Mouse (Mus musculus): ENCODE results near the gene Magi1. TPM values are rescaled to one million over a fixed set of nuclear protein-coding genes. Genes with fewer than 3 reads are reported as not detected.

Gene Magi1
- polyA plus RNA-seq, 1 experiment, result 16.3 TPM

DNA sequence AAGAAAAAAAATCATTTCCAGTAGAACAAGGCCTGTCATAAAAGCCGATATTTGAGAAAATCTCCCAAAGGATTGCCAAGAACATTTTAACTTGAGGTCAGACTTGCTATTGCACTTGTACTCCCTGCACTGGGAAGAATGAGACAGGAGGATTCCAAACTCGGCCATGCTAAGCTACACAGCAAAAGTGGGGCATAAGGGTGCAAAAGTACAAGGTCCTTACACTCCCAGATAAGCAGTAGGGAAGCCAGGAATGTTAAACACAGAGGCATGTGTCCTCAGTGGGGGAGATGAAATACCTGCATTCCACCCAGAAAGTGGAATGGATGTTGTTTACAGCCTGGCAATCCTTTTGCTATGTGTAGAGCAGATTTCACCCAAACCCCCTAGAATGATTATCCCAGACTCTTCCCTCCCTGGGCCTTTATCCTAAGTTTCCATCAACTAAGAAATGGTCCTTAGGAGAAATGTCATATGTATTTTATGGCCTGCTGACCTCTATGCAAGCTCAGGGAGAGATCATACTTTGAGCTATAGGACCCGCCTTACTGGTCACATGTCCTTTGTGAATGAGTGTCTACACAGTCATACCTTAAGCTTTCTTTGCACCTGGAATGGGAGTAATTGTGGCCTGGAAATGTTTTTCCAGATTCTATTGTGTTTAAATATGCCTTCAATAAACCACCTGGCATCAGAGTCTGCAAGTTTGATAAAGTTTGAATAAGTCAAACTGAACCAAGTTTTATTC, 128.7 kb downstream of the Magi1 start:
- Histone ChIP-seq H3K4me1 (ENCODE audit: control insufficient read depth, insufficient read depth, low read length) (peaks cover 11% of the 10 kb centered on the region), H3K27ac (ENCODE audit: insufficient read depth, low read length) (no peak overlapping the region), H3K4me3 (ENCODE audit: insufficient read depth, low read length) (no peak overlapping the region)
- TF ChIP-seq CTCF (IDR thresholded peaks at IDR 0.05; ENCODE audit: borderline replicate concordance, insufficient read depth, low read length), result no peak
- TF ChIP-seq POLR2A (IDR thresholded peaks at IDR 0.05; ENCODE audit: low read depth, low read length), result no peak

GRCm38 (mm10) chr6:94152881-94153280, 130.8 kb downstream of the Magi1 start:
- H3K27ac ChIP-seq (ENCODE audit: insufficient read depth, low read length), result no peak overlapping the region
- no peak overlapping the region for H3K4me3 ChIP-seq (ENCODE audit: insufficient read depth, low read length)
- TF ChIP-seq POLR2A (IDR thresholded peaks at IDR 0.05; ENCODE audit: low read depth, low read length) (no peak), CTCF (IDR thresholded peaks at IDR 0.05; ENCODE audit: borderline replicate concordance, insufficient read depth, low read length) (no peak)
- peaks cover 11% of the 10 kb centered on the region for H3K4me1 ChIP-seq (ENCODE audit: control insufficient read depth, insufficient read depth, low read length)

- Histone ChIP-seq H3K4me1 (ENCODE audit: control insufficient read depth, insufficient read depth, low read length) (peaks cover 10% of the 10 kb centered on the region), H3K4me3 (ENCODE audit: insufficient read depth, low read length) (no peak overlapping the region), H3K27ac (ENCODE audit: insufficient read depth, low read length) (no peak overlapping the region)
- TF ChIP-seq CTCF (IDR thresholded peaks at IDR 0.05; ENCODE audit: borderline replicate concordance, insufficient read depth, low read length) (no peak), POLR2A (IDR thresholded peaks at IDR 0.05; ENCODE audit: low read depth, low read length) (no peak)
Measured at GRCm38 (mm10) chr6:94150876-94151275, 132.8 kb downstream of the Magi1 start.

- H3K4me3 ChIP-seq (ENCODE audit: insufficient read depth, low read length), result no peak overlapping the region
- TF ChIP-seq POLR2A (IDR thresholded peaks at IDR 0.05; ENCODE audit: low read depth, low read length) (no peak), CTCF (IDR thresholded peaks at IDR 0.05; ENCODE audit: borderline replicate concordance, insufficient read depth, low read length) (no peak)
- peaks cover 7% of the 10 kb centered on the region for H3K4me1 ChIP-seq (ENCODE audit: control insufficient read depth, insufficient read depth, low read length)
- no peak overlapping the region for H3K27ac ChIP-seq (ENCODE audit: insufficient read depth, low read length)
Measured at GRCm38 (mm10) chr6:94149800-94150199, 133.9 kb downstream of the Magi1 start.

DNA sequence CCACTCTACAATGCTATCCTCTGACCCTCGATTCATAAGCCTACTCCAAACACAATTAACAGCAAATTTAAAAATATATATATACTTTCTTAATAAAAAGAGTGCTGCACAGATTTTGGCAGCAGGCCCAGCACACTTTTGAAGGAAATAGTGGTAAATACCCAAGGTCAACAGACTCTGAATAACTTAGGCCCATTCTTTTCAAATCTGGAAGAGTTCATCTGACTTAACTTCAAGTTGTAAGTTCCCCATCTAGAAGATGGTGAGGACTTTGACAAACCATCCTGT, 137.6 kb downstream of the Magi1 start:
- no peak overlapping the region for H3K4me3 ChIP-seq (ENCODE audit: insufficient read depth, low read length)
- no peak for TF ChIP-seq POLR2A (IDR thresholded peaks at IDR 0.05; ENCODE audit: low read depth, low read length)
- TF ChIP-seq CTCF (IDR thresholded peaks at IDR 0.05; ENCODE audit: borderline replicate concordance, insufficient read depth, low read length), result no peak
- no peak overlapping the region for H3K27ac ChIP-seq (ENCODE audit: insufficient read depth, low read length)
- H3K4me1 ChIP-seq (ENCODE audit: control insufficient read depth, insufficient read depth, low read length), result peaks cover 11% of the 10 kb centered on the region

DNA sequence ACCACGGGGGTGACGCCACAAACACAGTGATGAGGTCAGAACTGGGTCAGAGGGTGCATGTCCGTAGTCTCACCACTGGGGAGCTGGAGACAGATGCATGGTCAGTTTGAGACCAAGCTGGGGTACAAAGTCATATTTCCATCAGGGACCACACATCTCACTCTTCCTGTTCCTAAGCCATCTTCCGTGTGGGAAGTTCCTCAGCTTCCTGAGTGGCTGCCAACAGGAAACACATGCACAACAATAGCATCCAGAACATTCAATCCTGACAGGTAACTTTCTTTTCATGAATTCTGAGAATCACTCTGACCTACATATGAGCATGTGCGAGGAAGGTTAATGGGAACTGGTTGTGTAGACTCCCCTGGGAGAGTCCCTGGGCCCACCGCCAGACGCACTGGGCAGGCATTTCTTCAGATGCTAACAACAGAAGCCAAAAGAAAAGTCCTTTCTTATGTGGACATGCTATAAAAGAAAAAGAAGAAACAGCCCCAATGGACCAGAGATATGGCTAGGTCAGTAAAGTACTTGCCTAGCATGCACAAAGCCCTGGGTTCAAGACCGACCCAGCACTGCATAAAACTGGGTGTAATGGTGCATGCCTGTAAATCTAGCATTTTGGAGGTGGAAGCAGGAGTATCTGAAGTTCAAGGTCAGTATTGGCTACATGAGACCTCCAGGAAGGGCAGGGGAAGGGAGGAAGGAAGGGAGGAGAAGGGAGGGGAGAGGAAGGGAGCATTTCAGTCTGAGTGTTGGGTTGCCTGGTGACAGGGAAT, 138.1 kb downstream of the Magi1 start:
- Histone ChIP-seq H3K4me1 (ENCODE audit: control insufficient read depth, insufficient read depth, low read length) (peaks cover 14% of the 10 kb centered on the region), H3K4me3 (ENCODE audit: insufficient read depth, low read length) (no peak overlapping the region), H3K27ac (ENCODE audit: insufficient read depth, low read length) (no peak overlapping the region)
- TF ChIP-seq CTCF (IDR thresholded peaks at IDR 0.05; ENCODE audit: borderline replicate concordance, insufficient read depth, low read length), result no peak
- TF ChIP-seq POLR2A (IDR thresholded peaks at IDR 0.05; ENCODE audit: low read depth, low read length), result no peak

DNA sequence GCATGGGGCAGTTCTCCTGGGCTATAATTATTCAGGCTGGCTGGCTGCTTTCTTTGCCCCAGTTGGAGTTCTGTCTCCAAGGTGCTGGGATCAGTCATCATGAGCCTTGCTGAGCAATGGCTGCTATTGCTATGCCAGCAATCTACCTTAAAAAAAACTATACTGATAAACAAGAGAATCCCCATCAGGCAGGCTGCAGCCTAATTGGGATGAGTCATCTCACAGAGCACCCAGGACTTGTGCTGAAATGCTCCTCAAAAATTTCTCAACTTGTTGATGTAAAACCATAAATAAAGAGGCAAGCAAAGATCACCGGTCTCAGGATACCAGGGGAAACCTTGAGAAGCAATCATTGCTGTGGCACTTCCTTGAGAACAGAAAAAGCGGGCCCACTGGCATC, 141.2 kb downstream of the Magi1 start:
- H3K4me1 ChIP-seq (ENCODE audit: control insufficient read depth, insufficient read depth, low read length), result peaks cover 15% of the 10 kb centered on the region
- H3K27ac ChIP-seq (ENCODE audit: insufficient read depth, low read length), result no peak overlapping the region
- TF ChIP-seq CTCF (IDR thresholded peaks at IDR 0.05; ENCODE audit: borderline replicate concordance, insufficient read depth, low read length) (no peak), POLR2A (IDR thresholded peaks at IDR 0.05; ENCODE audit: low read depth, low read length) (no peak)
- no peak overlapping the region for H3K4me3 ChIP-seq (ENCODE audit: insufficient read depth, low read length)

DNA sequence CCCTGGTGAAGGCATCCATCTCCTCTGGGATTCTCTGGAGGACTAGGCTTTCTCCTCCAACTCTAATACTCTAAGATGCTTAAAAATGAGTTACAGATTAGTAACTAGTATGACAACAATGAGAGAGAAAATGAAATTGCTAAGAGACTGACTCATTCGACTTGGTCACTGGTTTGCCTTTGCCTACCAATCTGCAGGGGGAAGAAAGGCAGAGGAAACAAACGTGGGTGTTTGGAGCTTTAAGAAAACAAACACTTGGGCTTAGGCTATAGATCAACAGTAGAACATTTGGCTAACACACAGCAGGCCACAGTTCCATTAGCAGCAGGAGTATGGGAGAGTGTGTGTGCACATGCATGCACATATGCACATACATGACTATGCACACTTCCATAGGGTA, 142.2 kb downstream of the Magi1 start:
- Histone ChIP-seq H3K27ac (ENCODE audit: insufficient read depth, low read length) (peak overlapping the region; percentile 21; the same call in 1 of the 2 replicates), H3K4me3 (ENCODE audit: insufficient read depth, low read length) (no peak overlapping the region), H3K4me1 (ENCODE audit: control insufficient read depth, insufficient read depth, low read length) (peaks cover 15% of the 10 kb centered on the region)
- TF ChIP-seq CTCF (IDR thresholded peaks at IDR 0.05; ENCODE audit: borderline replicate concordance, insufficient read depth, low read length) (no peak), POLR2A (IDR thresholded peaks at IDR 0.05; ENCODE audit: low read depth, low read length) (no peak)

DNA sequence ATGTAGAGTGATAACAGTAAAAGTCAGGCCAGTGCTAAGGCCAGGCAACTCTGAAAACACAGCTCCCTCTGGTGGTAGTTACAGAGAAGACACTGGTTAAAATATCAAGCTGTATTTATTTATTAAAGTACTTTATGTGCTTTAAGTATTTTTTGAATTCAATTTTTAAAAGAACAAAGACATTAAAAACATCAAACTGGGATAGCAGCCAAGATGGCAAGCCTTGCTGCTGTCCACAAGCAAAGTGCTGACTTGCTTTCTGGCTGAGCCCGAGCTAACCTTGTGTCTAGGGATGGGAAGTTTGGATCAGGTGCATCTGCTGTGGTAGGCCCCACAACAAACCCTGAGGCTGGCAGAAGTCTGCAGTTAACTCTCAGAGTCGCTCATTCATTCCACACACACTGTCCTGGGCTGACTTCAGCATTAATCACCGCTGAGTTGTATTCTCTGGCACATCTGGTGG, 143.7 kb downstream of the Magi1 start:
- no peak for TF ChIP-seq CTCF (IDR thresholded peaks at IDR 0.05; ENCODE audit: borderline replicate concordance, insufficient read depth, low read length)
- TF ChIP-seq POLR2A (IDR thresholded peaks at IDR 0.05; ENCODE audit: low read depth, low read length), result no peak
- Histone ChIP-seq H3K4me3 (ENCODE audit: insufficient read depth, low read length) (no peak overlapping the region), H3K27ac (ENCODE audit: insufficient read depth, low read length) (no peak overlapping the region), H3K4me1 (ENCODE audit: control insufficient read depth, insufficient read depth, low read length) (peaks cover 15% of the 10 kb centered on the region)

DNA sequence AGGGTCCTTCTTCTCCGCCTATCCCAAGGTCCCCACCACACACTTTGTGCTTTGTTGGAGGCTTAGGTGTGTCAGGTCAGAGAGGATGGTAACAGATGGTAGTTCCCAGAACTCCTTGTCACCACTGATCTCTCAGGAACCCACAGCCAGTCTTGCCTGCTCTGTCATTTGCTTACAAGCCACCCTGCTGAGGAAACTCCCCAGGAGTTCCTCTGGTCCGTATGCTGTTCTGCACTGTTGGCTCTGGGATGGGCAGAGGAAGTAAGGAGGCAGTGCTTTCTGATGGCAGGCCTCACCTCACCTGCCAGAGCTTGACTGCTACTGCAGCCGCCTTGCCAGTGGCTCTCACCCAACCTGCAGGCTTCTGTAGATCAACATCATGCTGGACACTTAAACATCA, 147.0 kb downstream of the Magi1 start:
- TF ChIP-seq CTCF (IDR thresholded peaks at IDR 0.05; ENCODE audit: borderline replicate concordance, insufficient read depth, low read length), result no peak
- TF ChIP-seq POLR2A (IDR thresholded peaks at IDR 0.05; ENCODE audit: low read depth, low read length), result no peak
- Histone ChIP-seq H3K4me3 (ENCODE audit: insufficient read depth, low read length) (no peak overlapping the region), H3K27ac (ENCODE audit: insufficient read depth, low read length) (no peak overlapping the region), H3K4me1 (ENCODE audit: control insufficient read depth, insufficient read depth, low read length) (peaks cover 11% of the 10 kb centered on the region)
